Mouse (Mus musculus): Measurements from ENCODE around the gene Ccdc87. TPM values are rescaled to one million over a fixed set of nuclear protein-coding genes. Genes with fewer than 3 reads are reported as not detected.
"Not testable (repeated sequence)": the region's sequence is repeated elsewhere in the genome, so short reads cannot be mapped to it uniquely, and the experiment has no call there.

The Ccdc87 gene
- polyA plus RNA-seq, 1 experiment from 2014 or later: 0.73 TPM

GRCm38 (mm10) chr19:4845846-4846245, 6.7 kb downstream of the Ccdc87 start:
- ATAC-seq (ENCODE audit: low FRiP score, low read depth): no peak
- Histone ChIP-seq H3K27ac (replicated peaks) (no peak overlapping the region), H3K36me3 (no peaks in the 10 kb centered on the region), H3K27me3 (peaks cover 12% of the 10 kb centered on the region), H3K4me3 (no peak overlapping the region), H3K9ac (no peak overlapping the region), H3K4me1 (replicated peaks) (no peaks in the 10 kb centered on the region), H3K4me2 (no peak overlapping the region), H3K9me3 (no peaks in the 10 kb centered on the region)
- 84% methylated on average over 2 of the region's 2 CpGs for WGBS

DNA sequence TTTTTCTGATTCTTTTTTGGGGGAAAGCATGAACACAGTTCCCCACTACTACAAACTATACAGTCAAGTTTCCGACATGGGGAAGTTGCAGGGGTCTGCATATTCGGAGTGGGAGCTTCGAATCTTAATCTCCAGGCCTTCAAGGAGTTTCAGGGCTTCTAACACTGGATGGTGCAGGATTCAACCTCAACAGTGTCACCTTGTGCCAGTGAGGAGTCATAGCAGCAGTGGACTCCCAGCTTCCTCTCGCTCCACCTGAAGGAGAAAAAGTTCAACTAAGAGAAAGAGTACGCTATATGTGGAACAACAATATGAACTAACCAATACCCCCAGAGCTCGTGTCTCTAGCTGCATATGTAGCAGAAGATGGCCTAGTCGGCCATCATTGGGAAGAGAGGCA, 8.3 kb downstream of the Ccdc87 start:
- H3K4me1 ChIP-seq (replicated peaks): no peaks in the 10 kb centered on the region
- no peaks in the 10 kb centered on the region for H3K27me3 ChIP-seq
- no peak overlapping the region for H3K4me3 ChIP-seq
- ATAC-seq (ENCODE audit: low FRiP score, low read depth): no peak
- H3K9me3 ChIP-seq: no peaks in the 10 kb centered on the region
- H3K36me3 ChIP-seq: no peaks in the 10 kb centered on the region
- whole genome bisulfite sequencing: 39% methylated on average over 7 of the region's 7 CpGs
- H3K9ac ChIP-seq: no peak overlapping the region
- H3K27ac ChIP-seq (replicated peaks): no peak overlapping the region
- no peak overlapping the region for H3K4me2 ChIP-seq

- no peak for ATAC-seq (ENCODE audit: low FRiP score, low read depth)
- WGBS: 43% methylated on average over 4 of the region's 4 CpGs
- no peaks in the 10 kb centered on the region for H3K36me3 ChIP-seq
- no peak overlapping the region for H3K27ac ChIP-seq (replicated peaks)
- H3K9me3 ChIP-seq: no peaks in the 10 kb centered on the region
- H3K4me2 ChIP-seq: no peak overlapping the region
- no peaks in the 10 kb centered on the region for H3K27me3 ChIP-seq
- H3K4me1 ChIP-seq (replicated peaks): peaks cover 4% of the 10 kb centered on the region
- no peak overlapping the region for H3K4me3 ChIP-seq
- H3K9ac ChIP-seq: no peak overlapping the region
These were observed 10.6 kb downstream of the Ccdc87 start for GRCm38 (mm10) chr19:4849800-4850199.

GRCm38 (mm10) chr19:4850281-4850680, 11.1 kb downstream of the Ccdc87 start:
- no peaks in the 10 kb centered on the region for H3K27me3 ChIP-seq
- ATAC-seq (ENCODE audit: low FRiP score, low read depth): no peak
- no peak overlapping the region for H3K4me2 ChIP-seq
- no peaks in the 10 kb centered on the region for H3K9me3 ChIP-seq
- H3K4me1 ChIP-seq (replicated peaks): peaks cover 5% of the 10 kb centered on the region
- H3K9ac ChIP-seq: no peak overlapping the region
- no peak overlapping the region for H3K27ac ChIP-seq (replicated peaks)
- H3K36me3 ChIP-seq: no peaks in the 10 kb centered on the region
- H3K4me3 ChIP-seq: no peak overlapping the region
- 47% methylated on average over 5 of the region's 5 CpGs for WGBS

- H3K9ac ChIP-seq: peak within 1 kb of the TSS; percentile 66
- peak within 1 kb of the TSS; percentile 54 for H3K4me3 ChIP-seq
- H3K9me3 ChIP-seq: no peaks in the 10 kb centered on the region
- H3K27me3 ChIP-seq: no peaks in the 10 kb centered on the region
- peaks cover 16% of the 10 kb centered on the region for H3K4me1 ChIP-seq (replicated peaks)
- ATAC-seq (ENCODE audit: low FRiP score, low read depth): peak; percentile 94
- H3K36me3 ChIP-seq: peaks cover 12% of the 10 kb centered on the region; the same call in 1 of the 2 replicates
- peak within 1 kb of the TSS; percentile 16; the same call in 1 of the 2 replicates for H3K27ac ChIP-seq (replicated peaks)
- 3% methylated on average over 45 of the region's 45 CpGs for WGBS
- H3K4me2 ChIP-seq: peak within 1 kb of the TSS; percentile 81
These were observed 15.6 kb downstream of the Ccdc87 start, which contains the start of gene Ctsf for GRCm38 (mm10) chr19:4854552-4855469. Gene Ctsf (plus strand): TSS chr19:4855130.

DNA sequence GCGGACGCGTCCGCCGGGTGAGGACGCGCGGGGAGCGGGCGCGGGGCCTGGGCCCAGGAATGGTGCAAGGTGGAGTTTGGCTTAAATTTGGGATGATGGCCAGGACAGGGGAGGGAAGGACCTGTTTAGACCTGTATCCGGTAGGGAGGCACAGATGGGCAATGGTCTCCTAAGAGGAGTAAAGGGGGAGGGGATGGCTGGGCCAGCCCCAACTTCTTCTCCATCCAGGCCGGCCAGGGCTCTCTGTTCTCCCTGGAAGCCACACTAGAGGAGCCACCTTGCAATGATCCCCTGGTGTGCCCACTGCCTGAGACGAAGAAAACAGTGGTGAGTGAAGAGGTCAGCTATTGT, 16.3 kb downstream of the Ccdc87 start:
- Histone ChIP-seq H3K9me3 (no peaks in the 10 kb centered on the region), H3K9ac (peak overlapping the region; percentile 66), H3K36me3 (peaks cover 16% of the 10 kb centered on the region; the same call in 1 of the 2 replicates), H3K4me3 (peak overlapping the region; percentile 54), H3K4me1 (replicated peaks) (peaks cover 16% of the 10 kb centered on the region), H3K4me2 (peak overlapping the region; percentile 81), H3K27ac (replicated peaks) (peak overlapping the region; percentile 16; the same call in 1 of the 2 replicates), H3K27me3 (no peaks in the 10 kb centered on the region)
- WGBS: under 1% methylated on average over 14 of the region's 14 CpGs
- ATAC-seq (ENCODE audit: low FRiP score, low read depth): no peak; the same call in none of the 2 replicates

DNA sequence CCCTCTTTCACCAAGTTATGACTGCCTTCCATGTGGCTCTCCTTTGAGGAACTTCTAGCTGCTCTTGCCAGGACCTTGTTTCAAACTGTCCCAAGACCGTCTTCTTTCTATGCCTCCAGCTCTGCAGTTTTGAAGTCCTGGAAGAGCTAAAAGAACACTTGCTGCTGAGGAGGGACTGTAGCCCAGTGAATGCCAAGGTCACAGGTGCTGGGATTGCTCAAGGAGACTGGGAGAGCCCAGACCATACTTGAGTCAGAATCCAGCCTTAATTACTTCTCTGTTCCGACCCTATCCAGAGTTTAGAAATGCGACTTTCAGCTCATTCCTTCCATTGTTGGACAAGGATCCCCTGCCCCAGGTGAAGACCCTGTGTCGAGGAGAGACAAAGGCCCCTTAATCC, 16.8 kb downstream of the Ccdc87 start:
- WGBS: 77% methylated on average over 4 of the region's 4 CpGs
- H3K36me3 ChIP-seq: peaks cover 21% of the 10 kb centered on the region
- peaks cover 16% of the 10 kb centered on the region for H3K4me1 ChIP-seq (replicated peaks)
- H3K27me3 ChIP-seq: no peaks in the 10 kb centered on the region
- H3K9me3 ChIP-seq: no peaks in the 10 kb centered on the region
- peak overlapping the region; percentile 81 for H3K4me2 ChIP-seq
- ATAC-seq (ENCODE audit: low FRiP score, low read depth): no peak
- H3K27ac ChIP-seq (replicated peaks): no peak overlapping the region
- H3K4me3 ChIP-seq: peak overlapping the region; percentile 54
- peak overlapping the region; percentile 66; the same call in 1 of the 2 replicates for H3K9ac ChIP-seq

GRCm38 (mm10) chr19:4859081-4859480, 19.9 kb downstream of the Ccdc87 start:
- no peak for ATAC-seq (ENCODE audit: low FRiP score, low read depth)
- Histone ChIP-seq H3K27me3 (no peaks in the 10 kb centered on the region), H3K9ac (no peak overlapping the region), H3K9me3 (no peaks in the 10 kb centered on the region), H3K27ac (replicated peaks) (no peak overlapping the region), H3K4me3 (no peak overlapping the region), H3K4me1 (replicated peaks) (peaks cover 16% of the 10 kb centered on the region), H3K4me2 (no peak overlapping the region), H3K36me3 (peaks cover 24% of the 10 kb centered on the region)
- WGBS: 79% methylated on average over 6 of the region's 6 CpGs

DNA sequence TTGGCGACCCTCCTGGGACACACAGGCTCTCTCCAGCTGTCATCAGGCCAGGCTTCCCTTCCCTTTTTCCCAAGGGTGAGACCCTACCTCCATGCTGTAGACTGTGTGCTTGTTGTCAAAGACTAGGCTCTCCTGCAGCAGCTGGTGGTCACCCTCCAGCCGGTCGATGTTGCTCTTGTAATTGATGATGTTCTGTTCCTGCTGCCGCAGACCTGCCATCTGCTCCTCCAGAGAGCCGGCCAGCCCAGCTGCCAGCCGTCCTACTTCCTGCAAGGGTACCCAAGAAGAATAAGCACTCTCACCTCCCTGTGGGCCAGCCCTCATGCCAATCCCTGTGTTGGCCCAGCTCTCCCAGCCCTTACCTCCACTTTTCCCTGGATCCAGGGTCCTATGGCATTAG, 23.9 kb downstream of the Ccdc87 start:
- H3K4me3 ChIP-seq: no peak overlapping the region
- WGBS: 62% methylated on average over 6 of the region's 6 CpGs
- 0 out of 2 replicates have a peak, but pooled peaks have one; percentile 27 for ATAC-seq (ENCODE audit: low FRiP score, low read depth)
- 0 out of 2 replicates have a peak, but pooled peaks cover 3% of the 10 kb centered on the region for H3K4me1 ChIP-seq (replicated peaks)
- H3K36me3 ChIP-seq: peaks cover 20% of the 10 kb centered on the region
- H3K9ac ChIP-seq: no peak overlapping the region
- no peak overlapping the region for H3K27ac ChIP-seq (replicated peaks)
- peaks cover 5% of the 10 kb centered on the region; the same call in 1 of the 2 replicates for H3K27me3 ChIP-seq
- no peaks in the 10 kb centered on the region for H3K9me3 ChIP-seq
- no peak overlapping the region for H3K4me2 ChIP-seq

DNA sequence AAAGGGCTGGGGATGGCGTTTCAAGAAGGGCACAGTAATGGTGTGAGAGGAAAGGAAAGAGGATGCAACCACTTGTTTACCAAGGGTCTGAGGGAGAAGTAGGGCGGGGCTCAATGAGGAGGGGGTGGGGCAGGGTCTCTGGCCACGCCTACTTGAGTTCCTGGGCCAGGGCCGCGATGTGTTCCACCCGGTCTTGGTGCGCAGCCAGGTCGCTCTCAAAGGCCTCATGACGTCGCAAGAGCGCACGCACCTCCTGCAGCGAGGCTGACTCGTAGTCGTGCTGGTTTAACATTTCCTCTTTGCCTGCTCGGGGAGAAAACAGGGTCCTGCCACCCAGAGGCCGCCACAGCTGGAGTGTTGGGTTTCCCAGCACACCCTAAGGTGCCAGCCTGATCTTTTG, 26.0 kb downstream of the Ccdc87 start:
- Histone ChIP-seq H3K36me3 (peaks cover 10% of the 10 kb centered on the region; the same call in 1 of the 2 replicates), H3K27me3 (peaks cover 5% of the 10 kb centered on the region; the same call in 1 of the 2 replicates), H3K4me2 (peak overlapping the region; percentile 26), H3K4me3 (no peak overlapping the region), H3K27ac (replicated peaks) (no peak overlapping the region), H3K9me3 (no peaks in the 10 kb centered on the region), H3K4me1 (replicated peaks) (0 out of 2 replicates have a peak, but pooled peaks cover 3% of the 10 kb centered on the region), H3K9ac (no peak overlapping the region)
- WGBS: 7% methylated on average over 16 of the region's 17 CpGs
- ATAC-seq (ENCODE audit: low FRiP score, low read depth): no peak

- not testable (repeated sequence) for H3K27me3 ChIP-seq; H3K9me3 ChIP-seq; H3K36me3 ChIP-seq; H3K9ac ChIP-seq; H3K4me2 ChIP-seq; H3K27ac ChIP-seq (replicated peaks); H3K4me3 ChIP-seq; ATAC-seq (ENCODE audit: low FRiP score, low read depth)
- H3K4me1 ChIP-seq (replicated peaks): peaks cover 15% of the 10 kb centered on the region
- WGBS: 97% methylated on average over 1 of the region's 1 CpGs
These were observed 35.4 kb downstream of the Ccdc87 start for GRCm38 (mm10) chr19:4874613-4875012.

GRCm38 (mm10) chr19:4876241-4876640, 37.1 kb downstream of the Ccdc87 start:
- H3K27me3 ChIP-seq: 0 out of 2 replicates have a peak, but pooled peaks cover 3% of the 10 kb centered on the region
- H3K4me2 ChIP-seq: no peak overlapping the region
- H3K27ac ChIP-seq (replicated peaks): no peak overlapping the region
- H3K4me1 ChIP-seq (replicated peaks): peaks cover 22% of the 10 kb centered on the region
- H3K36me3 ChIP-seq: no peaks in the 10 kb centered on the region
- 75% methylated on average over 3 of the region's 4 CpGs for WGBS
- H3K9me3 ChIP-seq: no peaks in the 10 kb centered on the region
- ATAC-seq (ENCODE audit: low FRiP score, low read depth): no peak
- no peak overlapping the region for H3K9ac ChIP-seq
- no peak overlapping the region for H3K4me3 ChIP-seq

Measured in hindbrain, embryonic 15.5 days (tissue).